Mouse (Mus musculus) small intestine, adult 2 months (tissue): ENCODE data around the gene Cacna1c.

Source experiments
- CTCF ChIP-seq: fragments of 200-500 bp; IDR thresholded peaks from 2 replicates; pipeline ENCODE4 v1.5.1; 2012; ENCODE audit warnings: low read depth, mild to moderate bottlenecking, control low read depth, inconsistent platforms, low read length, moderate library complexity, mixed read lengths; ENCODE audit not compliant: insufficient replicate concordance, insufficient read length; ENCODE audit errors: extremely low read depth
- POLR2A ChIP-seq: fragments of 200-500 bp; IDR thresholded peaks from 2 replicates; pipeline ENCODE4 v1.6.1; 2012; ENCODE audit warnings: low read depth, mild to moderate bottlenecking, control low read depth, inconsistent platforms, low read length, moderate library complexity

- TF ChIP-seq CTCF, result no peak
- no peak for TF ChIP-seq POLR2A
Observed at GRCm38 (mm10) chr6:118688856-118689255, 507.4 kb downstream of the Cacna1c start.
